Mouse (Mus musculus) megakaryocyte, embryonic 14.5 days (primary cell): ENCODE results near the gene Erbb4.

Experiments
- FLI1 ChIP-seq: IDR thresholded peaks from 2 replicates; pipeline ENCODE4 v1.6.1; 2012; ENCODE audit warnings: low read length, inconsistent platforms, mixed read lengths
- GATA1 ChIP-seq: IDR thresholded peaks from 3 replicates; pipeline ENCODE4 v1.6.1; 2012; ENCODE audit warnings: mixed read lengths, low read length, inconsistent platforms, borderline replicate concordance

DNA sequence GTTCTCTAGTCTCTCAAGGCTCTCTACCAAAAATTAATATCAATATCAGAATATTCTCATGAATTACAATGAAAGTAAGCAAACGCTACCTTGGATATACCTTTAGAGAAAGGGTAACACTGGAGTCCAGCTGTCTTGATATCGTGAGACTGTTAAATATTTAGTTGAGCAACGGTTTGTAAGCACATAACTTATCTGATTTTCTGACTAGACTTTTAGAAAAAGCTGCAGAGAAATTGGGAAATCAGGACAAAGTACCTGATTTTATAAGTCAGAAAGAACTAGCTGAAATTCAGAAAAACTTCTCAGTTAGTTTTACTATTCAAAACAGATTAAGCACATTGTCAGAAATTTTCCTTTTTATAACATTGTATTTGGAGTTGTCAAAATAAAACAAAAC, 129.3 kb downstream of the Erbb4 start:
- TF ChIP-seq GATA1 = no peak
- no peak for TF ChIP-seq FLI1
